Mouse (Mus musculus) erythroblast, embryonic 14.5 days (primary cell): Measurements from ENCODE around the gene Plpp2.

Source experiments
- GATA1 ChIP-seq: IDR thresholded peaks from 2 replicates; pipeline ENCODE4 v1.6.1; 2012; ENCODE audit warnings: low read length, inconsistent platforms, mixed read lengths
- TAL1 ChIP-seq: IDR thresholded peaks from 3 replicates; pipeline ENCODE4 v1.6.1; 2012; ENCODE audit warnings: low read length, inconsistent platforms, mixed read lengths

DNA sequence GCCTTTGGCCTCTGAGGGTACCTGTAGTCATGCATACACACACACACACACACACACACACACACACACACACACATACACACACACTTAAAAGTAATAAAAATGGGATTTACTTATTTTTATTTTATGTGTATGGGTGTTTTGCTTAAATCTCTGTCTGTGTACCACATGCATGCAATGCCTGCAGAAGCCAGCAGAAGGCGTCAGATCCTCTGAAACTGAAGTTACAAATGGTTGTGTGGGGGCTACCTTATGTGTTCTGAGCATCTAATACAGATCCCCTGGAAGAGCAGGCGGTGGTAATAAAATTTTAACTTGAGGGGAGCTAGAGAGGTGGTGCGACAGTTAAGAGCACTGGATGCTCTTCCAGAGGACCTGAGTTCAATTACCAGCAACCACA is 5.5 kb downstream of the Plpp2 start:
- TF ChIP-seq GATA1: no peak
- no peak for TF ChIP-seq TAL1
